Mouse (Mus musculus) gastrocnemius, postnatal 36 days (tissue): Measurements from ENCODE around the gene Itih4. TPM values are rescaled to one million over a fixed set of nuclear protein-coding genes. Genes with fewer than 3 reads are reported as not detected.

Experiments used
- DNase-seq, 2 experiments: peaks; one replicate each; pipeline ENCODE4 v3.0.0; 2022
- intact Hi-C: fragments of 180-260 bp; cut with DNase I; formaldehyde crosslinking; loops from one replicate; pipeline ENCODE4 v1.15.1; 2025
- total RNA-seq, 2 experiments: library from RNA; stranded (reverse); gene quantifications; 2 replicates each; pipeline ENCODE4 v1.2.3; 2021

Itih4 gene
- total RNA-seq, 2 experiments from 2014 or later, result 0.38 TPM; not detected in 1

- intact Hi-C loops, result no loop called here
- DNase-seq, result no peak
These were observed 39.2 kb downstream of the Itih4 start for GRCm38 (mm10) chr14:30925492-30925891.

- no peak for DNase-seq
These were observed 44.1 kb downstream of the Itih4 start for GRCm38 (mm10) chr14:30930386-30930785.

GRCm38 (mm10) chr14:30933351-30933750 lies 47.1 kb downstream of the Itih4 start:
- intact Hi-C loops, result loop anchor here (5.0 kb wide), 1 partner anchor 41 kb away; no protein-coding TSS in a partner anchor
- DNase-seq, result no peak

More at GRCm38 (mm10) chr14:30930386-30930785, 44.1 kb downstream of the Itih4 start:
- intact Hi-C loops, result loop anchor here (5.0 kb wide), 1 partner anchor 38 kb away; no protein-coding TSS in a partner anchor

- intact Hi-C loops, result no loop called here
- DNase-seq, result no peak
These were observed 56.0 kb downstream of the Itih4 start for GRCm38 (mm10) chr14:30942254-30942653.

GRCm38 (mm10) chr14:30943038-30943437 lies 56.8 kb downstream of the Itih4 start, which contains the start of gene Itih1:
Gene Itih1, minus strand, starts transcription at chr14:30943289.
- intact Hi-C loops, result no loop called here
- DNase-seq, result no peak

- peak; percentile 41 to 50 for DNase-seq
- intact Hi-C loops, result no loop called here
These were observed 57.8 kb downstream of the Itih4 start for GRCm38 (mm10) chr14:30943860-30944674.

- no peak for DNase-seq
- intact Hi-C loops, result no loop called here
These were observed 58.5 kb downstream of the Itih4 start for GRCm38 (mm10) chr14:30944745-30945144.

- no peak for DNase-seq
- intact Hi-C loops, result no loop called here
These were observed 63.7 kb downstream of the Itih4 start for GRCm38 (mm10) chr14:30949986-30950385.

- intact Hi-C loops, result no loop called here
These were observed 65.0 kb downstream of the Itih4 start, which contains the start of gene Nek4 for GRCm38 (mm10) chr14:30951154-30951825. Gene Nek4, plus strand, starts transcription at chr14:30951377.

More at GRCm38 (mm10) chr14:30951154-30951825, 65.0 kb downstream of the Itih4 start, which contains the start of gene Nek4:
- DNase-seq, result peak; percentile 91 to 94

Other genes starting within 250 kb of the Itih4 start
- 1 to 10 TPM; 3.8 to 4.3 TPM for gene Rft1, start 232.1 kb upstream of the Itih4 start, total RNA-seq
- gene Sfmbt1, start 171.6 kb upstream of the Itih4 start, total RNA-seq, result 1 to 10 TPM; 5.9 to 8.5 TPM
- 1 to 10 TPM; 6.2 to 7.0 TPM for gene Tmem110, start 60.9 kb upstream of the Itih4 start, total RNA-seq
- 10 to 100 TPM; 56.6 to 62.5 TPM for gene Mustn1, start 7.3 kb upstream of the Itih4 start, total RNA-seq
- under 1 TPM; 0.12 to 0.23 TPM for gene Itih3, start 37.3 kb downstream of the Itih4 start, total RNA-seq
- gene Itih1, start 56.8 kb downstream of the Itih4 start, total RNA-seq, result under 1 TPM in 1 of 2 experiments, not detected in 1; 0.08 TPM
- gene Nek4, start 64.9 kb downstream of the Itih4 start, total RNA-seq, result 1 to 10 TPM; 4.7 TPM
- gene Glt8d1, start 114.9 kb downstream of the Itih4 start, total RNA-seq, result 10 to 100 TPM in 1 of 2 experiments, 1 to 10 TPM in 1; 9.2 to 10.9 TPM
- gene Spcs1, start 115.2 kb downstream of the Itih4 start, total RNA-seq, result 100 to 1,000 TPM; 113 to 123 TPM
- gene Pbrm1, start 132.7 kb downstream of the Itih4 start, total RNA-seq, result 10 to 100 TPM; 34.8 to 37.0 TPM
- gene Gnl3, start 132.7 kb downstream of the Itih4 start, total RNA-seq, result 10 to 100 TPM; 23.0 to 33.0 TPM
- gene Smim4, start 242.5 kb downstream of the Itih4 start, total RNA-seq, result 10 to 100 TPM; 29.3 to 40.5 TPM
- 1 to 10 TPM; 2.2 to 2.4 TPM for gene Nt5dc2, start 244.6 kb downstream of the Itih4 start, total RNA-seq